Mouse (Mus musculus): ENCODE data around the gene Parp14.

The Parp14 gene

GRCm38 (mm10) chr16:35787568-35788189 lies 83.7 kb downstream of the Parp14 start:
- no peak for DNase-seq (ENCODE audit: low spot score in 2 of 2)

- no peak for DNase-seq (ENCODE audit: low spot score in 2 of 2)
Observed at GRCm38 (mm10) chr16:35787163-35787562, 84.2 kb downstream of the Parp14 start.

- no peak for DNase-seq (ENCODE audit: low spot score in 2 of 2)
Observed at GRCm38 (mm10) chr16:35784134-35784725, 87.1 kb downstream of the Parp14 start.

- no peak for DNase-seq (ENCODE audit: low spot score in 2 of 2)
Observed at GRCm38 (mm10) chr16:35783207-35783573, 88.2 kb downstream of the Parp14 start.

All from frontal cortex, postnatal 10 days (tissue).